Mouse (Mus musculus): Measurements from ENCODE around the gene Gm10439.
"Not testable (repeated sequence)": the region's sequence is repeated elsewhere in the genome, so short reads cannot be mapped to it uniquely, and the experiment has no call there.

Gm10439 gene

GRCm38 (mm10) chrX:149594270-149594669, at the start of gene Gm10439:
Gene Gm10439, plus strand, starts transcription at chrX:149594570.
- DNase-seq, result not testable (repeated sequence)
